Mouse (Mus musculus) ES-Bruce4 (cell line): ENCODE measurements around the gene Mapk3. TPM values are rescaled to one million over a fixed set of nuclear protein-coding genes. Genes with fewer than 3 reads are reported as not detected.

Experiments
- H3K27ac ChIP-seq: 2 replicates; pipeline ENCODE4 v1.5.1; 2012; ENCODE audit warnings: low read length, inconsistent platforms; ENCODE audit not compliant: insufficient read depth
- H3K27me3 ChIP-seq: 2 replicates; pipeline ENCODE4 v1.6.1; 2012; ENCODE audit warnings: mild to moderate bottlenecking, low read length, inconsistent platforms; ENCODE audit not compliant: control insufficient read depth, poor library complexity, insufficient read depth, severe bottlenecking
- H3K36me3 ChIP-seq: 2 replicates; pipeline ENCODE4 v1.6.1; 2012; ENCODE audit warnings: inconsistent platforms, mild to moderate bottlenecking, low read length, moderate library complexity; ENCODE audit not compliant: control insufficient read depth, poor library complexity, insufficient read depth, severe bottlenecking
- H3K4me1 ChIP-seq: one replicate; pipeline ENCODE4 v1.8.1; 2011; ENCODE audit warnings: low read length; ENCODE audit not compliant: control insufficient read depth, insufficient read depth
- H3K4me3 ChIP-seq: 2 replicates; pipeline ENCODE4 v1.5.1; 2011; ENCODE audit warnings: low read depth, mild to moderate bottlenecking, low read length
- H3K9ac ChIP-seq: 2 replicates; pipeline ENCODE4 v1.6.1; 2012; ENCODE audit warnings: low read depth, mild to moderate bottlenecking, inconsistent platforms; ENCODE audit not compliant: poor library complexity, severe bottlenecking
- H3K9me3 ChIP-seq: replicated peaks from 2 replicates; pipeline ENCODE4 v1.6.1; 2012; ENCODE audit warnings: mild to moderate bottlenecking, low read length, inconsistent platforms; ENCODE audit not compliant: control insufficient read depth, poor library complexity, insufficient read depth, severe bottlenecking
- CTCF ChIP-seq: IDR thresholded peaks from one replicate; pipeline ENCODE4 v1.8.1; 2011; ENCODE audit warnings: low read depth, low read length
- EP300 ChIP-seq: IDR thresholded peaks from 2 replicates; pipeline ENCODE4 v1.6.1; 2011; ENCODE audit warnings: low read depth, low read length; ENCODE audit not compliant: insufficient read depth
- POLR2A ChIP-seq: IDR thresholded peaks from one replicate; pipeline ENCODE4 v1.8.1; 2011; ENCODE audit warnings: low read length; ENCODE audit not compliant: insufficient read depth
- polyA plus RNA-seq: library from polyadenylated mRNA; stranded (reverse); fragments of >200 nt; gene quantifications from 2 replicates; pipeline ENCODE4 v1.2.4, GENCODE M21; 2011; ENCODE audit warnings: low read depth; ENCODE audit not compliant: missing spikeins, insufficient read depth, insufficient read length

Mapk3 gene
- polyA plus RNA-seq, 1 experiment, result 102 TPM

- no peak overlapping the region for H3K9ac ChIP-seq
Measured at GRCm38 (mm10) chr7:126801057-126801422, 41.6 kb downstream of the Mapk3 start.

GRCm38 (mm10) chr7:126802134-126802889 is 42.9 kb downstream of the Mapk3 start:
- H3K36me3 ChIP-seq, result peaks cover 2% of the 10 kb centered on the region
- TF ChIP-seq POLR2A (no peak), CTCF (no peak), EP300 (no peak)
- H3K27me3 ChIP-seq, result no peaks in the 10 kb centered on the region
- H3K9me3 ChIP-seq, result no peaks in the 10 kb centered on the region
- H3K9ac ChIP-seq, result no peak overlapping the region
- H3K4me3 ChIP-seq, result no peak overlapping the region
- no peak overlapping the region for H3K27ac ChIP-seq
- H3K4me1 ChIP-seq, result no peaks in the 10 kb centered on the region

More at GRCm38 (mm10) chr7:126801057-126801422, 41.6 kb downstream of the Mapk3 start:
- Histone ChIP-seq H3K36me3 (peaks cover 15% of the 10 kb centered on the region), H3K27ac (no peak overlapping the region), H3K4me3 (0 out of 2 replicates have a peak overlapping the region, but pooled peaks have one; percentile 84), H3K4me1 (no peaks in the 10 kb centered on the region), H3K9me3 (no peaks in the 10 kb centered on the region), H3K27me3 (no peaks in the 10 kb centered on the region)
- TF ChIP-seq CTCF, result no peak
- TF ChIP-seq POLR2A, result no peak
- TF ChIP-seq EP300, result no peak

- TF ChIP-seq EP300 (no peak), POLR2A (no peak), CTCF (no peak)
Measured at GRCm38 (mm10) chr7:126803181-126803580, 43.8 kb downstream of the Mapk3 start.

GRCm38 (mm10) chr7:126803751-126804150 is 44.4 kb downstream of the Mapk3 start:
- H3K27ac ChIP-seq, result no peak overlapping the region
- H3K9me3 ChIP-seq, result no peaks in the 10 kb centered on the region
- H3K36me3 ChIP-seq, result no peaks in the 10 kb centered on the region
- no peak overlapping the region for H3K4me3 ChIP-seq
- TF ChIP-seq CTCF (no peak), EP300 (no peak), POLR2A (no peak)
- H3K27me3 ChIP-seq, result no peaks in the 10 kb centered on the region
- no peaks in the 10 kb centered on the region for H3K4me1 ChIP-seq
- H3K9ac ChIP-seq, result no peak overlapping the region

More at GRCm38 (mm10) chr7:126803181-126803580, 43.8 kb downstream of the Mapk3 start:
- Histone ChIP-seq H3K4me3 (no peak overlapping the region), H3K4me1 (no peaks in the 10 kb centered on the region), H3K9ac (no peak overlapping the region), H3K36me3 (no peaks in the 10 kb centered on the region), H3K9me3 (no peaks in the 10 kb centered on the region), H3K27ac (no peak overlapping the region), H3K27me3 (no peaks in the 10 kb centered on the region)

- H3K36me3 ChIP-seq, result no peaks in the 10 kb centered on the region
- H3K27ac ChIP-seq, result no peak overlapping the region
- H3K9ac ChIP-seq, result no peak overlapping the region
- TF ChIP-seq CTCF (no peak), EP300 (no peak), POLR2A (no peak)
- no peaks in the 10 kb centered on the region for H3K9me3 ChIP-seq
- no peaks in the 10 kb centered on the region for H3K27me3 ChIP-seq
- no peaks in the 10 kb centered on the region for H3K4me1 ChIP-seq
- H3K4me3 ChIP-seq, result no peak overlapping the region
Measured at GRCm38 (mm10) chr7:126806956-126807355, 47.6 kb downstream of the Mapk3 start.

DNA sequence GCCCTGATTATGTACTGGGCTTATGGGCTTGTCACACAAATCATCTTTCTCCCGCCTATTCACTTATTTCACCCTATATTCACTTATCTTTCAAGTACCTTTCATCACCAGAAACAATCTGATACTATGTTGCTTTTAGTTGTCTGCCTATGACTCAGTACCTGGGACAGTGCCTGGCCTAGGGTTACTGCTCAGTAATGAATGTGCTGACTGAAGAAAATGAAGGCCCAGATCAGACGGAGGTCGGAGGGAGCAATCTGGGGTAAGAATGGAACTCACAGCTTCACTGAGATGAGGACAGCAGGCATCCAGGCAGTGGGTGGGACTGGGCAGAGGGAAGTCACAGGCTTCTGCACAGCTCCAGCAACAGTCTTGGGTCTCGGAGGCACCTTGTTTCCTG is 48.0 kb downstream of the Mapk3 start:
- Histone ChIP-seq H3K9ac (no peak overlapping the region), H3K36me3 (no peaks in the 10 kb centered on the region), H3K27me3 (no peaks in the 10 kb centered on the region), H3K27ac (no peak overlapping the region), H3K4me1 (no peaks in the 10 kb centered on the region), H3K4me3 (no peak overlapping the region), H3K9me3 (no peaks in the 10 kb centered on the region)
- TF ChIP-seq EP300, result no peak
- TF ChIP-seq POLR2A, result no peak
- TF ChIP-seq CTCF, result no peak
